Mouse (Mus musculus): ENCODE measurements around the gene Rtp1. TPM values are rescaled to one million over a fixed set of nuclear protein-coding genes. Genes with fewer than 3 reads are reported as not detected.

Rtp1 gene
- polyA plus RNA-seq, 1 experiment from 2014 or later: not detected

- no peaks in the 10 kb centered on the region for H3K27me3 ChIP-seq
- H3K9me3 ChIP-seq (replicated peaks): no peaks in the 10 kb centered on the region
- no peak overlapping the region for H3K9ac ChIP-seq
- peaks cover 9% of the 10 kb centered on the region; the same call in 1 of the 2 replicates for H3K4me1 ChIP-seq
- H3K4me3 ChIP-seq (replicated peaks): no peak overlapping the region
- no peak overlapping the region for H3K4me2 ChIP-seq
- no peak for ATAC-seq (replicated peaks; ENCODE audit: low FRiP score)
- no peaks in the 10 kb centered on the region for H3K36me3 ChIP-seq
- WGBS: 45% methylated on average over 7 of the region's 7 CpGs
- no peak overlapping the region for H3K27ac ChIP-seq
These were observed 30.1 kb downstream of the Rtp1 start for GRCm38 (mm10) chr16:23458906-23459588.

- no peaks in the 10 kb centered on the region for H3K27me3 ChIP-seq
- no peak for ATAC-seq (replicated peaks; ENCODE audit: low FRiP score)
- H3K4me2 ChIP-seq: no peak overlapping the region
- H3K27ac ChIP-seq: no peak overlapping the region
- no peak overlapping the region for H3K9ac ChIP-seq
- no peak overlapping the region for H3K4me3 ChIP-seq (replicated peaks)
- H3K9me3 ChIP-seq (replicated peaks): no peaks in the 10 kb centered on the region
- no peaks in the 10 kb centered on the region for H3K4me1 ChIP-seq
- WGBS: 86% methylated on average over 4 of the region's 4 CpGs
- no peaks in the 10 kb centered on the region for H3K36me3 ChIP-seq
These were observed 34.9 kb downstream of the Rtp1 start for GRCm38 (mm10) chr16:23463671-23464347.

- ATAC-seq (replicated peaks; ENCODE audit: low FRiP score): no peak
- H3K27me3 ChIP-seq: no peaks in the 10 kb centered on the region
- WGBS: 88% methylated on average over 6 of the region's 6 CpGs
- H3K4me3 ChIP-seq (replicated peaks): no peak overlapping the region
- H3K36me3 ChIP-seq: no peaks in the 10 kb centered on the region
- no peak overlapping the region for H3K4me2 ChIP-seq
- no peak overlapping the region for H3K9ac ChIP-seq
- H3K27ac ChIP-seq: no peak overlapping the region
- no peaks in the 10 kb centered on the region for H3K4me1 ChIP-seq
- H3K9me3 ChIP-seq (replicated peaks): no peaks in the 10 kb centered on the region
These were observed 42.6 kb downstream of the Rtp1 start for GRCm38 (mm10) chr16:23471551-23471950.

GRCm38 (mm10) chr16:23472046-23472445 lies 43.1 kb downstream of the Rtp1 start:
- H3K9me3 ChIP-seq (replicated peaks): no peaks in the 10 kb centered on the region
- no peak for ATAC-seq (replicated peaks; ENCODE audit: low FRiP score)
- WGBS: 46% methylated on average over 3 of the region's 3 CpGs
- H3K36me3 ChIP-seq: no peaks in the 10 kb centered on the region
- no peaks in the 10 kb centered on the region for H3K4me1 ChIP-seq
- no peaks in the 10 kb centered on the region for H3K27me3 ChIP-seq
- H3K9ac ChIP-seq: no peak overlapping the region
- no peak overlapping the region for H3K4me2 ChIP-seq
- H3K27ac ChIP-seq: no peak overlapping the region
- no peak overlapping the region for H3K4me3 ChIP-seq (replicated peaks)

GRCm38 (mm10) chr16:23475651-23476050 lies 46.7 kb downstream of the Rtp1 start:
- H3K9me3 ChIP-seq (replicated peaks): no peaks in the 10 kb centered on the region
- H3K9ac ChIP-seq: no peak overlapping the region
- H3K4me2 ChIP-seq: no peak overlapping the region
- WGBS: 90% methylated on average over 4 of the region's 4 CpGs
- H3K27me3 ChIP-seq: no peaks in the 10 kb centered on the region
- no peak overlapping the region for H3K4me3 ChIP-seq (replicated peaks)
- H3K27ac ChIP-seq: no peak overlapping the region
- no peak for ATAC-seq (replicated peaks; ENCODE audit: low FRiP score)
- no peaks in the 10 kb centered on the region for H3K36me3 ChIP-seq
- H3K4me1 ChIP-seq: no peaks in the 10 kb centered on the region

- H3K4me3 ChIP-seq (replicated peaks): no peak overlapping the region
- no peak overlapping the region for H3K27ac ChIP-seq
- H3K36me3 ChIP-seq: no peaks in the 10 kb centered on the region
- ATAC-seq (replicated peaks; ENCODE audit: low FRiP score): no peak
- H3K4me2 ChIP-seq: no peak overlapping the region
- no peaks in the 10 kb centered on the region for H3K27me3 ChIP-seq
- H3K9ac ChIP-seq: no peak overlapping the region
- no peaks in the 10 kb centered on the region for H3K9me3 ChIP-seq (replicated peaks)
- H3K4me1 ChIP-seq: no peaks in the 10 kb centered on the region
These were observed 47.7 kb downstream of the Rtp1 start for GRCm38 (mm10) chr16:23476598-23476997.

GRCm38 (mm10) chr16:23479872-23480603 lies 51.1 kb downstream of the Rtp1 start:
- no peaks in the 10 kb centered on the region for H3K36me3 ChIP-seq
- no peak overlapping the region for H3K9ac ChIP-seq
- H3K4me3 ChIP-seq (replicated peaks): no peak overlapping the region
- no peak for ATAC-seq (replicated peaks; ENCODE audit: low FRiP score)
- WGBS: 83% methylated on average over 7 of the region's 7 CpGs
- H3K27me3 ChIP-seq: no peaks in the 10 kb centered on the region
- no peak overlapping the region for H3K4me2 ChIP-seq
- no peaks in the 10 kb centered on the region for H3K9me3 ChIP-seq (replicated peaks)
- no peak overlapping the region for H3K27ac ChIP-seq
- no peaks in the 10 kb centered on the region for H3K4me1 ChIP-seq

GRCm38 (mm10) chr16:23482218-23482617 lies 53.3 kb downstream of the Rtp1 start:
- Histone ChIP-seq H3K4me3 (replicated peaks) (no peak overlapping the region), H3K27me3 (no peaks in the 10 kb centered on the region), H3K4me1 (no peaks in the 10 kb centered on the region), H3K27ac (no peak overlapping the region), H3K9ac (no peak overlapping the region), H3K9me3 (replicated peaks) (no peaks in the 10 kb centered on the region), H3K4me2 (no peak overlapping the region), H3K36me3 (no peaks in the 10 kb centered on the region)
- 80% methylated on average over 3 of the region's 3 CpGs for WGBS
- ATAC-seq (replicated peaks; ENCODE audit: low FRiP score): no peak

GRCm38 (mm10) chr16:23482846-23483245 lies 53.9 kb downstream of the Rtp1 start:
- WGBS: 97% methylated on average over 12 of the region's 12 CpGs
- ATAC-seq (replicated peaks; ENCODE audit: low FRiP score): no peak

GRCm38 (mm10) chr16:23483292-23483691 lies 54.4 kb downstream of the Rtp1 start:
- ATAC-seq (replicated peaks; ENCODE audit: low FRiP score): no peak
- Histone ChIP-seq H3K4me2 (no peak overlapping the region), H3K27ac (no peak overlapping the region), H3K9me3 (replicated peaks) (no peaks in the 10 kb centered on the region), H3K4me1 (no peaks in the 10 kb centered on the region), H3K36me3 (no peaks in the 10 kb centered on the region), H3K9ac (no peak overlapping the region), H3K4me3 (replicated peaks) (no peak overlapping the region), H3K27me3 (no peaks in the 10 kb centered on the region)
- 82% methylated on average over 10 of the region's 10 CpGs for WGBS

More at GRCm38 (mm10) chr16:23482846-23483245, 53.9 kb downstream of the Rtp1 start:
- no peaks in the 10 kb centered on the region for H3K4me1 ChIP-seq
- H3K9ac ChIP-seq: no peak overlapping the region
- H3K27me3 ChIP-seq: no peaks in the 10 kb centered on the region
- H3K9me3 ChIP-seq (replicated peaks): no peaks in the 10 kb centered on the region
- H3K27ac ChIP-seq: no peak overlapping the region
- no peaks in the 10 kb centered on the region for H3K36me3 ChIP-seq
- H3K4me2 ChIP-seq: no peak overlapping the region
- no peak overlapping the region for H3K4me3 ChIP-seq (replicated peaks)
